Mouse (Mus musculus): ENCODE measurements around the gene Med12l. TPM values are rescaled to one million over a fixed set of nuclear protein-coding genes. Genes with fewer than 3 reads are reported as not detected.

The Med12l gene
- polyA plus RNA-seq (2015; fragmentation: Nextera tagmentation; extraction: Ambion mirVana): 5.1 and 5.4 TPM in 2 replicates

DNA sequence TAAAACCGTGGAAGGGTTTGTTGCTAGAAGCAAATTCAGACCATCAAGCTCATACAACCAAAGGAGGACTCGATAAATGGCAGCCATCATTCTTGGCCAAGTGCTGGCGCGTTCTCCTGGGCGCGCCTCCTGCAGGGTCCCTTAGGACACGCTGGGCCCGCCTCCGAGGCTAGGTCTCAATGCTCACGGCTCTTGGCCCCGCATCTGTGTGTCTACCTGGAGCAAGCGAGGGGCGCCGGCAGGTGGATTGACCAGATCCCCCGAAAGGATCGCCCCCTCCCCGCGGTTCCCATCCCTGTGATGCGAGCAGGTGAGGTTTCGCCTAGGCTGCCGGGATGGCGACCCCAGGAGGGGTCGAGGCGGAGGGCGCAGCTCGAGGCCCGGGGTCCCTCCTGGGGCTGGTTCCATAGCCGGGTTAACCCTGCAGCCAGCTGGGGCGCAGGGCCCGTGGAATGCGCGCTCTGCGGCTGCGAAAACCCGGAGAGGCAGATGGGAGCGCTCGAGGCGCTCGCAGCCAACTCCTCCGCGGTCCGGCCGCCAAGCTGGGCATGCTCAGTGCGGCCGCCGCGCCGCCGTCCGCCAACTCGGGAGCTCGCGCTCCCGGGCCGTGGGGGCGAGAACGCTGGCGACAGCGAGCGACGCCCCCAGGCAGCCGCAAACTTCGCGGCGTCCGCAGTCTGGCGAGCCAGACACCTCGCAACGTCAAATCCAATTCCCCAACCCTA is at the start of gene Med12l:
Gene Med12l, plus strand, starts transcription at position 555 of the 725 bp plus-strand sequence.

DNA sequence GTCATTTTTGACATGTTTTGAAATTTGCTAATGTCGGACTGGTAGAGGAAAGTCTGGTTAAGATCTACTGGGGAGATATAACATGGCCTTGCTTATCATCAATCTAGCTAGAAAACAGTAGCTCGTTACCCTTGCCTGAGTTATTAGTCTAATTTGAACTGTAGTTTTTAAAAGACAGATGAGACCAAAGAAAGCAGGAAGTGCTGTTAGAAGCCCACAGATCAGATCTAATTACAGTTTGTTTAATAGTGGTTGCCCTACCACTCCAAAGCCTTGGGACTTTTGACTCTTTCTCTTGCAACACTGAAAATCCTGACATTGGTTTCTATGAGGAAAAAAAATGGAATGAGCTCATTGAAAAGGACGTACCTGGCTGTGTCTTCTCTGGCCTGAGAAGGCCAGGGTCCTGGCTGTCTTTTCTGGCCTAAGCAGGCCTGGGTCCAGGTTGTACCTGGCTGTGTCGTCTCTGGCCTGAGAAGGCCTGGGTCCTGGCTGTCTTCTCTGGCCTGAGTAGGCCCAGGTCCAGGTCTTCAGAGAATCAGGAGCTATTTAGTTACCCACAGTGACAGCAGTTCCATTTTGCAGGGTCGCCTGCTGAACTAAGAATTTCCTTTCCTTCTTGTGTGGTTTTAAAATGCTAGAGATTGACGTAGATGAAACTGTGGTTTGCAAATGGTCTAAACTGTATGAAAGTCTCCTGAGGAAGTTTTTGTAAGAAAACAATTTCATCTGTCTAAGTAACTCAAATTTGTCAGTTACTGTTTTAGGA is 95.8 kb downstream of the Med12l start, which contains the start of gene Gpr171:
Gene Gpr171, minus strand, starts transcription at position 604 of the 769 bp plus-strand sequence.

DNA sequence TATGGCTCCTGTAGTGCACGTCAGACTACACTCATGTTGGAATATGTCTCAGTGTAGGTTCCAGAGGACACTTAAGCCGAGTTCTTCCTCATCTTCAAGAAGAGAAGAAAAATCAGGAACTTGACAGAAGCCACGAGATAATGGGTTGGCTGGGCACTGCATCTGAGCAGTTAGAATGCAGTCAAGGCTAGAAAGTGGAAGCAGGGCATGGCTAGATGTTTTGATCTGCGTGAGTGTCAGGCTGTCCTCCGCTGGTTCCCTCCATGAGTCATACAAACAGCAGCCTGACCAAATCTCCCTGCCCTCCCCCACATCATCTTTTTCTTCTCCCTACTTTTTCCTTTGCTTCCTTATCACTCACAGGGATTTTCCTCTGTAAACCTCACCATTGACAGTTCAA is 147.8 kb downstream of the Med12l start, which contains the start of gene P2ry14:
Gene P2ry14, minus strand, starts transcription at position 195 of the 400 bp plus-strand sequence.

DNA sequence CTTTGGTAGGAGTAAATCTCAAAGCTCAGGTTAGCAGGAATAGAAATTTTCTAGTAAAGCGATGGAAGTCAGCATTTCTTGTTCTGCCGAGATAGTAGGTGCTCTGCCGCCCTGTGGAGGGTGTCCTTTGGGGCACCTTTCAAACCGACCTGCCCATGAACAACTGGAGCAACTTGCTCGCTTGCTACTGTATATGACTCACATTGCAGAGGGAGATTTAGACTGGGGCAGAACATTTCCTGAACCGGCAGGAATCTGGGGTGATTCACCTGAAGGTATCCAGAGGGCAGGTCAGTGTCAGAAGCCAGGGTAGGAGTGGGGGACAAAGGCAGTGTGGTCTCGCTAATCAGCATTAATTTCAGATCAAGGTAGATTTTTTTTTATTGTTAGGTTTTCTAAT is 189.3 kb downstream of the Med12l start, which contains the start of gene Gpr87:
Gene Gpr87, minus strand, starts transcription at position 167 of the 400 bp plus-strand sequence.

DNA sequence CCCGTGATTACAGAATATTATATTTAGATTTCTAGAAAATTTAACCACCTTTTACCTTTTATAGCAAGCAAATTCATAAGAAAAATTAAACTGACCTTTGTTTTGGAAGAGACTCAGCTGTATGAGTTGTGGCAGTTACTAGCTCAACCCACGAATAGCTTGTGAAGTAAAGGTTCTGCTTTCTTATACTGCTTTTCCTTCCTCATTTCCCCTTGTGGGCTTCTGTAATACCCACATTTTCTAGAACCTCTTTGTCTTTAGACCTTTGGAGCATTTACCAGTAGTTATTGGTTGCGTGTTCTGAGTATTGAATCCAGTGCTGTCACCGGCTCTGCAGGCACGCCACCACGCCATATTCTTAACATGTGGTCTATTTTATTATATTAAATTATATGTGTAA is 205.1 kb downstream of the Med12l start, which contains the start of gene P2ry13:
Gene P2ry13, minus strand, starts transcription at position 156 of the 400 bp plus-strand sequence.

DNA sequence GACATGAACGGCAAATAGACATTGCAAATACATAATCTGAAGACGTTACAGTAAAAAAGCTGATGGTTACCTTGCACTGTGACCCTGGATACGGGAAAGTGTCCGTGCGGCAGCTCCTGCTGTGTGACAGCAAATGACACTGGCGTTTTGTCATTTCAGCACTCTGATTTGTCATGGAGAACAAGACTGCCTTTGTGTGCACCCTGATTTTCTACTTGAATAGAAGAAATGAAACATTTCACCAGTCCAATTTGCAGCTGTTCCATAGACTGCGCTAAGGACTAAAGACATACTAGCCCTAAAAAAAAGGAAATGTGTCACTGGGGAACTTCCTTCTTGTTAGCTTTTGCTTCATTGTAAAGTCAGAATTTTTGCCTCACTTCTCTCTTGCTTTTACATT is 257.1 kb downstream of the Med12l start, which contains the start of gene P2ry12:
Gene P2ry12, minus strand, starts transcription at position 168 of the 400 bp plus-strand sequence.

DNA sequence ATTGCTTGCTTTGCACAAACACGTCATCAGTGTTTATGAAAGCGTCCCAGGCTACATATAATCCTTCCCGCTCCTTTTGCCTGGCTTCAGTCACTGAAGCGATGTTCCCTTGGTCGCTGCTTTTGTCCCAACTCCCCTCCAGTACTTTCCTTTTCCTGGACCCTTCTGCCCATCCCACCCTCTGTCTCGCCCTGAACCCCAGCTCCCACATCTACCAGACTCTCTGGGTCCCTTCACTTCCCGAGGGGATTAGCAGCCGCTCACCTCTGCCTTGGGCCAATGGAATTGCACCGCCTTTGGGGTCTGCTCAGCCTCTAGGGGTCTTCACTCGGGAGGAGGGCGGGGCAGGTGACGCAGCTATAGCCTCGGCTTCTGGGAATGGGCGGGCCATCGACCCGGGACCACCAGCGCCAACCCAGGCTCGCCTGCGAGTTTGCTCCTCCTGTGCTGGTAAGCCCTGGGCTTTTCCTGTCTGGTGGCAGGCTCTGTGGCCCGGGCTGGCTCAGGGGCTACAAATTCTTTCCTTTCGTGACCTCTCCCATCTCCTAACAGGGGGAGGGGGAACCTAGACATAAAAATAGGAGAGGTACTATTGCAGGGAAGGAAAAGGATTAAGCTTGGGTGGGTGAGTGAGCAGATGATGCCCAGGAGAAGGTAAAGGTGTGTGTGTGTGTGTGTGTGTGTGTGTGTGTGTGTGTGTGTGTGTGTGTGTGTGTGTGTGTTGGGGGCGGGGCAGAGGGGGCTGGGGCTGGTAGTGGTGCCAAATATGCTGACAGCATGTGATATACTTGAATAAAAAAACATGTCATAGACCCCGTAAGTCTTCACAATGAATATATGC is 338.7 kb downstream of the Med12l start, which contains the start of gene Igsf10:
Gene Igsf10, minus strand, starts transcription at position 330 of the 841 bp plus-strand sequence.

Other genes starting within 250 kb of the Med12l start
- 0.09 TPM in 1 of 2 replicates, not detected in the other for gene Mindy4b-ps, start 183.5 kb upstream of the Med12l start, polyA plus RNA-seq (2015; fragmentation: Nextera tagmentation; extraction: Ambion mirVana)
- 1.2 and 1.5 TPM in 2 replicates for gene Clrn1, start 120.5 kb upstream of the Med12l start, polyA plus RNA-seq (2015; fragmentation: Nextera tagmentation; extraction: Ambion mirVana)
- 0.63 and 1.2 TPM in 2 replicates for gene Gpr171, start 96.0 kb downstream of the Med12l start, polyA plus RNA-seq (2015; fragmentation: Nextera tagmentation; extraction: Ambion mirVana)
- gene P2ry14, start 147.8 kb downstream of the Med12l start, polyA plus RNA-seq (2015; fragmentation: Nextera tagmentation; extraction: Ambion mirVana): 6.0 and 7.7 TPM in 2 replicates
- gene Gpr87, start 189.3 kb downstream of the Med12l start, polyA plus RNA-seq (2015; fragmentation: Nextera tagmentation; extraction: Ambion mirVana): 0.10 TPM in 1 of 2 replicates, not detected in the other
- gene P2ry13, start 205.1 kb downstream of the Med12l start, polyA plus RNA-seq (2015; fragmentation: Nextera tagmentation; extraction: Ambion mirVana): 4.4 and 4.8 TPM in 2 replicates

Data from neural tube, postnatal 0 days (tissue).